Mouse (Mus musculus) cerebellum, adult 9-11 months (tissue): ENCODE measurements around the gene Mib2.
"Not testable (repeated sequence)": the region's sequence is repeated elsewhere in the genome, so short reads cannot be mapped to it uniquely, and the experiment has no call there.

Source experiments
- DNase-seq: peaks from one replicate; pipeline ENCODE4 v3.0.0; 2022

The Mib2 gene

DNA sequence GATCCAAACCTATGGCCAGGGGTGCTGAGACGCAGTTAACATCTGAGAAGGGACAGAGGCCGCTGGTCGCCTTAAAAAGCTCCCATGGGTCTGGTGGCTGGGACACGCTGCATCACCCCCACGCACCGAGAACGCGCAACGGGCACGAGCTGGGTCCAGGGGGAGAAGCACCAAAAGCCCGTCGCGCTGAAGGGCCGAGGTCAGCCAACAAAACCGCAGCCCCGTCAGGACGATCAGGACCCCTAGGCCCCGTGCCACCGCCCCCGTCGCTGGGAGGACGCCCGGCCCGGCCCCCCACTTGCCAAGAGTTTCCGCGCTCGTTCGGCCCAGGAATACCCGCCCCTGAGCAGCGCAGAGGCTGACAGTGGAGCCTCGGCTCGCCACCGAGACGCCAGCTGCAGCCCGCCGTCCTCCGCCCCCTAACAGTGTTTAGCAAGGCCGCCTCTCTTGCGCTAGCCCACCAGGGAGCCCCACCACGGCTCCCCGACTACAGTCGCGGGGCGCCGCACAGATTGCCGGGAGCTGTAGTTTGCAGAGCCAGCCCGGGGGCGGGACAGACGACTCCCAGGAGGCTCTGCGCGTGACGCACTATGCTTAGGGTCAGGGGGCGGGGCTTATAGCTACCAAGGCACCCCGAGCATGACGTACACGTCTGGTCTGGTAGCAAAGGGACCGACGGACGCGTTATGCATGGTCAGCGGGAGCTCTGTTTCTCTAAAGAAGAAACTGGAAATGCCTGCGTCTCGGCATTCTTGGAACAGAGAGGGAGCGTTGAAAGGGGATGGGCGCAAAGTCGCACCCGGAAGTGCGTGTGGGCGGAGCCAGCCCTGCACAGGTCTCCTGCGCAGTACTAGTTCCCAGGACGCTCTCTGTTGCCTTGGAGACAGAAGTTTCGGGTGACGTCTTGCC lies at the start of gene Mib2:
Gene Mib2 (minus strand): TSS at position 510 of the 909 bp plus-strand sequence.
- DNase-seq: peak; percentile 98

DNA sequence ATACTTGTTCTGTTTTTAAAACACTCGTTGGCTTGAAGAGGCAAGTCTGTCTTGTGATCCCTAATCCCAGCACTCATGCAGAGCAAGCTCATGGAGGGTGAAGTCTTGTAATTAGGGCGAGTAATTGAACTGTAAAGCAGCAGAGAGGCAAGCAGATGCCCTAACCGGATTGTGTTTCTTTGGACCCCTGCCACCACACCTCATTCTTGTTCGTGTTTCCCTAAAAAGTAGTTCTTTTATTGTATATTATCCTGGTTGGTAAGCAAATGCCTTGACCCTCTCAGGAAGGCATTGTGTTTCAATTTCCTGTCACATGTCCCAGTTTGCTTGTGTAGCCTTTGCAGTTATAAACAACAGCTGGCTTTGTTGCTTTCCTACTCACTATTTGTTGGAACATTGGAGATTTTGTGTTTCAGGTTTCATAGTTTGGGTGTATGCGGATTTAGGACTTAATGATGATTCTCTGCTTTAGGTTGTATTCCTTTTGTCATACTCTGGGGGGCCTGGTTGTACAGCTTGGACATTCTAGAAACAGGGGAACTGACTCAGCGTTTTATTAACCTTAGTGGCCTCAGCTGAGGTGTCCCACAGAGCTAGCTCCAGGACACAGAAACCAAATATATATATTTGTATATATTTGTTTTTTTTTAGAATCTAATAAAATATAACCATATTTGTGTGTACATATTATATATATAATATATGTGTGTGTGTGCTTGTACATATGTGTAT lies 41.7 kb upstream of the Mib2 start:
- DNase-seq: peak; percentile 78

DNA sequence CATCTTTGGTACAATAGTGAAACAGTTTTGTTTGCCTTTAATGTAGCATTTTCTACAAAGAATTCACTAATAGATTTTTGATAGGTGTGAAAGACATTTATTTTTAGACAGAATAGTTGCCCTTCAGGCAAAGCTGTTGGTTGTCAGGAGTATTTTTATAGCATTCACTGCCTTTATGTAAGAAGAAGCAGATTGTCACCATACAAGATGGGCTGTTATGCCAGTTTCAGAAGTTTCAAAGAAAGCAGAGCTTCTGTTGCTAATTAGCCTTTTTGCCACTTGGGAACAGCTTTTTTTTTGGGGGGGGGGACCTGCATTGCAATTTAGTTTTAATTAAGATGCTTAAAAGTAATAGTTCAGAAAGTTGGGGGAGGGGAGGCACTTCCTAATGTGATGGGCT lies 40.0 kb upstream of the Mib2 start:
- no peak for DNase-seq

DNA sequence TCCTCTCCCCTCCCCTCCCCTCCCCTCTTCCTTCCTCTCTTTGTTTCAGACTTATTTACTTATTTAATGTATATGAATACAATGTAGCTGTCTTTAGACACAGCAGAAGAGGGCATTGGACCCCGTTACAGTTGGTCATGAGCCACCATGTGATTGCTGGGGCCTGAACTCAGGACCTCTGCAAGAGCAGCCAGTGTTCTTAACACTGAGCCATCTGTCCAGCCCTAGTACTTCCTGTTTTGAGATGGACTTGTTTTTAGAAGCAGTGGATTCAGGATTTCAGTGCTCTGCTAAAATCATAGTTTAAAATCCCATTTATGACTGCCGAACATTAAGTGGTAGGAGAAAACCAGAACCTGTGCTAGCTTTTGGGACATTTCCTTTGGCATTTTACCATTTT lies 39.6 kb upstream of the Mib2 start:
- no peak for DNase-seq

DNA sequence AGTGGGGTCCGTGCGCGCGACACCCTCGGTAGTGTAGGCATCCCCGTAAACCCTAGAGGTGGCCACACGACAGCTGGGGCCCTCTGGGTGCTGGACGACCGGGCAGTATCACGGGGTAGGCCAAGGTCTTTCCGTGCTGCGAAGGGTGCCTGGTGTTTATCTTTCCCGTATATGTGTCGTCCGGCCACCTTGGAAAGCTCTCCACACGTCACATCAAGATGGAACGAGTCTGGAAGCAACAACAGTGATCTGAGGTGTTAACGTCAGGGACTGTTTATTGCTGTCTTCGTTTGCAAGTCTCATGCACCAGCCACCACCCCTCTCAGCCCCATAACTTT lies 36.6 kb upstream of the Mib2 start:
- no peak for DNase-seq

DNA sequence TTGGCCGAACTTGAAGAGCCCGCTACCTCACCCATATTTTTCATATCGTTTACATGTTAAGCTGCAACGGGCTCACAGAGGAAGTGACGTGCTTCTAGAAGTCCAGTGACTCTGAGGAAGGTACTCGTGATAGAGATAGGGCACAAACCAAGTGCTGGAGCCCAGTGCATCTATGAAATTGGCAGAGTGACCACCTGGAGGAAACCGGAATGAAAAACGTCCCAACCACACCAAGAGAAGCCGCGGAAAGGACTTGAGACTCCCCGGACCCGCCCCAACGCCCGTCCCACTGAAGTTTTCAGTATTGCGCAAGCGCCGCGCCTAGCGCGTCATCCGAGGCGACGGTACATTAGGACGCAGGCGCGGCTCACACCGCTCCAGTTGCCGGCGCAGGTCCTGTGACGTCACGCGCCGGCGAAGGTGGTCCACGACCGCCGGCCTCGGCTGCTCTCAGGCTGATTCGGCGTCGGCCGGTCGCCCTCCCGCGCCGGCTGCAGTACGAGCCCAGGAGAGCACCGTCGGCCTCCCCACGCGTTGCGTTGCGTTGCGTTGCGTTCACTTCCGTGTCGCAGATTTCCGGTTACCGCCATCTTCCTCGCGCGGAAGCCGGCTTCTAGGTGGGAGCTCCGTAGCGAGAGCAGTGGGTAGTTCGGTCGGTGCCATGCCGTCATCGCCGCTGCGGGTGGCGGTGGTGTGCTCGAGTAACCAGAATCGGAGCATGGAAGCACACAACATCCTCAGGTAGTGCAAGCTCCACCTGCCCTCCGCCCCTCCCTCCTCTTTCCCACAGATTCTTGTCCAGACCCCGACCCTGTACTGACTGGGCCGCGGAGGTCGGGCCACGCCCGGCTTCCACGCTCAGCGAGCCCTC lies 36.0 kb upstream of the Mib2 start, which contains the start of gene Ssu72:
Gene Ssu72 (plus strand): TSS at position 80 of the 871 bp plus-strand sequence.
- DNase-seq: peak; percentile 94

DNA sequence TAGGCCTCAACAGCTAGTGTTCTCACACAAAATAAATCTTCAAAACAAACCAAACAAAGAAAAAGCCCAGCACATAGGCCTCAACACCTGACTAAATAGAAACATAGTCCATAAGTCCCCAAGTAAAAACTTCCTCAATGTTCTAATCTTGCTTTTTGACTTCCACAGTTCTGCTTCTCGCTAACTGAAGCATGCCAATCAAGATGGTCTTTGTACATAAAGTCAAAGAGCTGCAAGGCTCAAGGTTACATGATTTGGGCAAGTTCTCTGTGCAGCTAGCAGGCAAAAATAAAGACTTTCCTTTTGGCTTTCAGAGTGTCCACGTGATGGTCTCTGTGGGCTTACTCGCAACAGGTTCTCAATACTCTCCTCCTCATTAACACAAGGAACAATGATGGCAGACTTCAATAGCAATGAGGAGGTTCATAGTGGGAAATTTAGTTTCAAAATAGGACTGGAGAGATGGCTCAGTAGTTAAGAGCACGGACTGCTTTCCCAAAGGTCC lies 34.5 kb upstream of the Mib2 start:
- no peak for DNase-seq

DNA sequence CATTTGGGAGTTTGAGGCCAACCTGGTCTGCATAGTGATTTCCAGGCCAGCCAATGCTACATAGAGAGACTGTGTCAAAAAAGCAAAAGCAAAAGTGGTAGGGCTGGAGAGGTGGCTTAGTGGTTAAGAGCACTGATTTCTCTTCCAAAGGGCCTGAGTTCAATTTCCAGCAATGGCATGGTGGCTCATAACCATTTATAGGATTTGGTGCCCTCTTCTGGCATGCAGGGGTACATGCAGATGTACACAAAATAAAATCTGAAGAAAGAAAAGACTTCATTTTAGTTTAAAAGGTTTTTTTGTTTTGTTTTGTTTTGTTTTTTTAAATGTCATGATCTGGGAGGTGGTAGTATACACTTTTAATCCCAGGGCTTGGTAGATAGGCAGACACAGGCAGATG lies 31.4 kb upstream of the Mib2 start:
- no peak for DNase-seq

DNA sequence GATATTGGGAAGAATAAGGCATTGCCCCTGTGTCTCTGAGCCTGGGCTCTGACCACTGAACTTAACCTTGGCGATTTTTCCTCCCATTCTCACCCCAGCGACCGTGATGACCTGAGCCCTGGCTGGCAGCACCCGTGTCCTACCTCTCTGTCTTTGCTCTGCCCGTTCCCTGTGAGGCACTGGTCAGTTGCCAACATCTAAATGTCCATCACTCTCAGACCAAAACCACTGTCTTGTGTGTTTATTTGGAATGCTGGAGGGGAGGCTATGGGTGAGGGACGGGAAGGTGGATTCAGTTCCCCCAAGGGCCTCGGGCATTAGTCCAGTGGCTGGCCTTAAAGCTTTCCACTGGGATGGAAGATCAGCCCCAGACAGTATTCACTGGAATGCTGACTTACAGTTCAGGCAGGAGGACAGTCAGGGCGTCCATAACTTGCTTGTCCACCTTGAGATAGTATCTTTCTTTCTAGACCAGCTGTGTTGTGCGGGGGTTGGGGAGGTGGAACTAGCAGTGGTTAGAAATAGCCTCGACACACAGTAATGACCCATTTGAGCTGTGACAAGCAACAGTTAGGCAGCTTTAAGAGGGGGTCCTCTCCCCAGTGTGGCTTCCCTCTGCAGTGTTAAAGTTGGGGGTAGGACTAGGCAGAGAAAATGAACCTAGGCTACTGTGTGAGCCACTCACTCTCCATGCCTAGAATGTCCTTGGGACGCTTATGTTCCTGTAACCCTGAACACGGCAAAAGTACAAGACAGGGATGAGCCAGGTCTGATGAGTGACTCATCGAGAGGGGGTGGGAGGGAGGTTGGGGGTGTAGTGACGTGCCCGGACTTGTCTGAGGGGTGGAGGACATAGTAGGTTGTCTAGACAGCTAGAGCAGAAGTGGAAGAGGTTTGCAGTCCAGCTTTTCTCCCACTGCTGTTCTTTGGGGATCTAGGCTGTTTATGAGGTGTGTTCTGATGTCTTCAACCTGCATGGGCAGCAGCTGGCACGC lies 27.6 kb upstream of the Mib2 start:
- peak; percentile 75 for DNase-seq

DNA sequence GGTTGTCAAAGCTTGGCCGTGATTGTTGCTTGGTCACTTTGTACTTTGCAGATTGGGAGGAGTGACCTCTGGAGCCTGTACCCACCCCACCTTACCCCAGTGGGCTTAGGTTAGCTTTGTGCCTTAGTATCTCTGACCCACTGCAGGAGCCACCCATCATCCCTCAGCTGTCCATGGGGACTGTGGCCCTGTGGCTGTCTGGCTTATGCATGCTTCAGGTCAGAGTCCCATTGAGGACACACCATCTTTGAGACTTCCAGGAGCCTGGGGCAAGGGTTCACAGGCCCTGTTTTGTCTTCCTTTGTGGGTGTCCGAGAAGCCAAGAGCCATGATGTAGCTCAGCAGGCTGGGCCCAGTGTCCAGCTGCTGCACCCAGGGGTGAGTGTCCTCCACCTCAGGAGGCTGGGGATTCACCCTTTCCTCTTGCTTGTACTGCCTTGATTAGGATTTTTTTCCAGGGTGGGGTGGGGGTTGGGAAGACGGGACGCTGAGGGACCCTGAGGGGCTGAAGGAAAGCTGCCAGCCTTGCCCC lies 26.6 kb upstream of the Mib2 start:
- no peak for DNase-seq

DNA sequence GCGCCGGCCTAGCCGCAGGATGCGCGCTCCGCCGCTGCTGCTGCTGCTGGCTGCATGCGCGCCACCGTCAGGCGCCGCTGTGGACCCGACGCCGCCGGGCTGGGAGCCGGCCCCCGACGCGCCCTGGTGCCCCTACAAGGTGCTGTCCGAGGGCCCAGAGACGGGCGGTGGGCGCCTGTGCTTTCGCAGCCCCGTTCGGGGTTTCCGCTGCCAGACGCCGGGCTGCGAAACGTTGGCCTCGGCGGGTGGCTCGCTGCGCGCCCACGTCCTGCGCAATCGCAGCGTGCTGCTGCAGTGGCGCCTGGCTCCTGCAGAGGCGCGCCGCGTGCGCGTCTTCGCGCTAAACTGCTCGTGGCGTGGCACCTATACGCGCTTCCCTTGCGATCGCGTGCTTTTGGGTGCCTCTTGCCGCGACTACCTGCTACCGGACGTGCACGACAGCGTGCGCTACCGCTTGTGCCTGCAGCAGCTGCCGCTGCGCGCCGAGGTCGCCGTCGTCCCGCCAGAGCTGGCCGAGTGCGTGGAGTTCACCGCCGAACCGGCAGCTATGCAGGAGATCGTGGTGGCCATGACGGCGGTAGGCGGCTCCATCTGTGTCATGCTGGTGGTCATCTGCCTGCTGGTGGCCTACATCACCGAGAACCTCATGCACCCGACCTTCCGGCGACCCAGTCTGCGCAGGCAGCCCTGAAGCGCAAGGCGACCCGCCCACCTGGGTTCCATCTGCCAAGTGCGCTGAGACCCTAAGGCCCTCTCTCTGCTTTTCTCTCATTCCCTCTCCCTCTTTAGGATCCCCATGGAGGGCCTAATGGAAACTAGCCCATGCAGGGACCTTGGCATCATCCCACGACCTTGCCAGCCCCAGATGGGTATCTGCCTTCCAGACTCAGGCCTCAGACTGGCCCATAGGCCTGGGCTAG lies 25.7 kb upstream of the Mib2 start:
- peak; percentile 87 for DNase-seq

DNA sequence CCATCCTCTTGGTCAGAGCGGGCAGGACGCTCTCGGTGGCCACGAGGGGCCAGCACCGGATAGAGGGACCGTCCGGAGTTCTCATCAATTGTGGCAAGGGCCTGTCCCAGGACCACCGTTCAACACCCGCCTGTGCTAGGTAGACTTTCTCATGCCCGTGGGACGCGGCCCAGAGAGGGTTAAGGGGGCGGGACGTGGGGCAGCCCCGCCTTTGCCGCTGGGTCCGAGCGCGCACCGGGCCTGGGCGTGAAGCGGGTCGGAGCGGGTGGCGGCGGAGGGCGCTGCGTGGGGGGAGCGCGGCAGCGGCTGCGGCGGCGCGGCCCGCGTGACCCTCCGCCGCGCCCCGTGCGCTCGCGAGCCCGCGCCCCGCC lies 25.1 kb upstream of the Mib2 start, which contains the start of gene Fndc10:
Gene Fndc10 (plus strand): TSS at position 232 of the 371 bp plus-strand sequence.
- DNase-seq: peak; percentile 90

DNA sequence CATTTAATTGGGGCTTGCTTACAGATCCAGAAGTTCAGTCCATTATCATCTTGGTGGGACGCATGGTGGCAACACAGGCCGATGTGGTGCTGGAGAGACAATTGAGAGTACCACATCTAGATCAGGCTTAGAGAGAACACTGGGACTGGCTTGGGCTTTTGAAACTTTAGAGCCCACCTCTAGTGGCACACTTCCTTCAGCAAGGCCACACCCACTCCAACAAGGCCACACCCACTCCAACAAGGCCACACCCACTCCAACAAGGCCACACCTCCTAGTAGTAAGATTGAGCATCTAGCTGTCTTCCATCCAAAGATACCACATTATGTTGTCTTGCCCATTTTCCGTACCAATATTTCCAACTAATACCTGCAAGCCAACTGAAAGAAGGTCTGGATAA lies 23.4 kb upstream of the Mib2 start:
- no peak for DNase-seq

DNA sequence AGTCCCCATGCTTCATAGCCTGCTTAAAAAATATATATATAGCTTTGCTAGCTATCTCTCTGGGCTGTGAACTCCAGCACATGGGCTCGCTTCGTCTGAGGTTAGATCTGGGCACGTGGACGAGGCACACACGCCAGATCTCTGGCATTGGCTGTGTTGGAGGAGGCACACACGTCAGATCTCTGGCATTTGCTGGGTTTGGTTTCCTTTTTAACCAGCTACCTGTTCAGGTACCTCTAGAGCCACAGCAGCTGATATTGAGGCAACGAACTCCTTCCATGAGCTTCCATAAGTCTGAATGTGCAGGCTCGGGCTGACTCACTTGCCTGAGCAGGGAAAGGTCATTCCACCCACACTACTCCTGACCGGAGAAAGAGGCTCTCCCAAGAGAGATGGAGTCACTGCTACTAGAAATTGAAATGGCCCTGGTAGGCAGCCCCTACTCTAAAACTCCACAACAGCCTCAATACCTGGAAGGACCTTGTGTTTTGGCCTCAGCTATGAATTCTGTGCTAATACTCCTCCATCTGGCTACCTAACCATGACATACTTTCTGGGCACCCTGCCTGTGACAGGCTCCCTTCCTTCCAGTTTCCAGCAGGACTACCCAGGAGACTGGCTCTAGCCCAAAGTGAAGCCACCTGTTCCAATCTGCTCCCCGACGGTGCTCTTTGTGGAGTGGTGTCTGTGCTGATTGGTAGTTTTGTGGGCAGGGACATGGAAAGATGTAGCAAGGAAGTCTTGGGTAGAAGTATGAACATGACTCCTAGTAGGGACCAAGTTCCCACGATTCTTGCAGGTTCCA lies 21.8 kb upstream of the Mib2 start:
- peak; percentile 99 for DNase-seq

DNA sequence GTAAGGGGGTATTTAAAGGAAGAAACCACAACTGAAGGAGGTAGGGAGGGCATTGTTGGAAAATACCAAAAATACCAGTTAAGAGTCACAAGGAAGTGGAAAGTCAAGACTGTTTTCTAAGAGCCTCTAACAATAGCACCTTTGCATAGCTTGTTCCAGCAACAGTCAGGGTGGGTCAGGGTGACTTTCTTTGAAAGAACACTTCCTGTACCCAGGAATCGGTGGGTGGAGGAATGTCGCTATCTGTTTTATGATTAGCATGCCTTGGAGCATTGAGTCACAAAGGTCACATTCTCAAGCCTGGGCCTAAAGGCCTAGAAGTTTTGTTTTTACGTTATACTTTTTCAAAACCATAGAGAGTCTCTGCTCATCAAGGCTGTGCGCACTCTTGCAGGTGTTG lies 18.8 kb upstream of the Mib2 start:
- DNase-seq: peak; percentile 17

DNA sequence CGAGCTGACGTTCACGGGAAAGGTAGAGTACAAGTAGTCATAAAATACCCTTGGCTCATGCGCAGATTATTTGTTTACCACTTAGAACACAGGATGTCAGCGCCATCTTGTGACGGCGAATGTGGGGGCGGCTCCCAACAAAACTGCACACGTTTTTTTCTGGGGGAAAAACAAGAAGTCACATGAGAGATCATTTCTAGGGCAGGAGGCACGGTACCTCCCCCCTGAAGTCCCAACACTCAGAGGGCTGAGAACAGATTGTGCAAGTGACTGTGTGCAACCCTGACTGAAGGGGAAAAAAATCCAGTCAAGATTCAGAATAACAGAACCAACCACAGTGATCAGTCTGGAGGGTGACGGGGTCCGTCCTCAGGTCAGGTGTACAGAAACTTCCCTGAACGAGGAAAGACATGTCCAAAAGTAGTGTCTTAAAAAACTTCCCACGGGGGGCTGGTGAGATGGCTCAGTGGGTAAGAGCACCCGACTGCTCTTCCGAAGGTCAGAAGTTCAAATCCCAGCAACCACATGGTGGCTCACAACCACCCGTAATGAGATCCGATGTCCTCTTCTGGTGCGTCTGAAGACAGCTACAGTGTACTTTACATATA lies 14.8 kb upstream of the Mib2 start:
- DNase-seq: not testable (repeated sequence)

DNA sequence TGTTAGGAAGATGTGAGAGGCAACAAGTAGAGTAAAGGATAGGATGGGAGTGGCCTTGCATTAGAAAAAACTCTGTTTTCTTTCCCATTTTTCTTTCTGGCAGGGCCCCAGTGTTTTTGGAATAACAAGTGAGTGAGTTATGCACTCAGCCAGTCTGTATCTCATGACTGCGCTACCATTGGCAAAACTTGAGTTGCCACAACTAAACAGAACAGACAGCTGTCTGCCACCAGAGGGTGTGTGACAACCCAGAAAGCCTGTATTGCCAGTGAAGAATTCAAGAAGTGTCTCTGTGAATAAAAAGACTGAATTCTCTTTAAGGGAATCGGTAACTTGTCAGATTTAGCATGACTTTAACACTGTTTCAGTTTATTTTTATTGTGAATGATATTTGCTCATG lies 7.0 kb upstream of the Mib2 start:
- peak; percentile 70 for DNase-seq

DNA sequence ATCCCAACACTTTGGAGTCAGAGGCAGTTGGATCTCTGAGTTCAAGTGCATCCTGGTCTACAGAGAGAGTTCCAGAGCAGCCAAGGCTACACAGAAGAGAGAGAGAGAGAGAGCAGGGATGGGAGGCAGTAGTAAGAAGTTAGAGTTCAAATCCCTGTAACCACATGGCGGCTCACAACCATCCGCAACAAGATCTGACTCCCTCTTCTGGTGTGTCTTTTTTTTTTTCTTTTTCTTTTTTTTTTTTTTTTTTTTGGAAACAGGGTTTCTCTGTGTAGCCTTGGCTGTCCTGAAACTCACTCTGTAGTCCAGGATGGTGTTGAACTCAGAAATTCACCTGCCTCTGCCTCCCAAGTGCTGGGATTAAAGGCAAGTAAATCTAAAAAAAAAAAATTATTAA lies 3.1 kb upstream of the Mib2 start:
- DNase-seq: no peak

DNA sequence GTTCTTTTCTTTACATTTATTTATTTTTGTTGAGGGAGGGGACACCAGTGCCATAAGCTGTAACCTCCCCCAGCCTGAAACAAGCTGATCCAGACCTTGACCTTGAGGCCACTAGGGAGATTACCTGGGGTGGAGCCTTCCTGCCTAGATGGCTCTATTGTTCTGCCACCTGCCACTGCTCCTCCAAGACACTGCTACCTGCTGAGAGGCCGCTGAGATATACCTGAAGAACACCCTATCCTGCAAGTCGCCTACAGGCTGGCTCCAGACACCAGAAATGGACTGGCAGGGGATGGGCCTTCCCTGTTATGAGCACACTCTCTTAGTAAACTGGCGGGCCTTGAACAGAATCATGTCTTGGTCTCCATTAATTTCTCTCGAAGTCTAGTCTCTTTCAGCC lies 1.2 kb upstream of the Mib2 start:
- peak; percentile 67 for DNase-seq
